17 mouse cellular contexts compared by ENCODE assay signal in genomic region chr9:9208205-9208604, GRCm38 (mm10). TPM values are rescaled to one million over a fixed set of nuclear protein-coding genes. Genes with fewer than 3 reads are reported as not detected.
"Had no signal": no experiment of that assay in that cellular context is flagged by ENCODE, and none has a peak within 500 bp of the region (broad histone marks: within the 10 kb centered on the region; RNA-seq: fewer than 3 reads in every experiment).

No protein-coding gene starts in this region.

- H3K4me1 ChIP-seq: lung, embryonic 15.5 days; megakaryocyte, embryonic 14.5 days; midbrain, embryonic 13.5 days; midbrain, embryonic 15.5 days; neural tube, embryonic 12.5 days had no signal

- H3K4me2 ChIP-seq: lung, embryonic 15.5 days; midbrain, embryonic 13.5 days; midbrain, embryonic 15.5 days; neural tube, embryonic 12.5 days had no signal

- H3K36me3 ChIP-seq: lung, embryonic 15.5 days; midbrain, embryonic 13.5 days; midbrain, embryonic 15.5 days; neural tube, embryonic 12.5 days had no signal

- DNase-seq: liver, postnatal 0 days; lung, adult 2 months; lung, postnatal 14 days; lung, postnatal 36 days; right cerebral cortex, postnatal 14 days; thymus, adult 18-20 months; thymus, postnatal 14 days; thymus, postnatal 36 days had no signal

- H3K9ac ChIP-seq: liver, postnatal 0 days; lung, embryonic 15.5 days; midbrain, embryonic 13.5 days; midbrain, embryonic 15.5 days; neural tube, embryonic 12.5 days had no signal

- H3K27me3 ChIP-seq: lung, embryonic 15.5 days; megakaryocyte, embryonic 14.5 days; midbrain, embryonic 13.5 days; midbrain, embryonic 15.5 days; neural tube, embryonic 12.5 days had no signal

- H3K27ac ChIP-seq: lung, embryonic 15.5 days; macrophage; midbrain, embryonic 13.5 days; midbrain, embryonic 15.5 days; neural tube, embryonic 12.5 days had no signal

- ATAC-seq: liver, postnatal 0 days; lung, postnatal 0 days; midbrain, embryonic 13.5 days; midbrain, embryonic 15.5 days had no signal

- H3K4me3 ChIP-seq: lung, embryonic 15.5 days; megakaryocyte, embryonic 14.5 days; midbrain, embryonic 13.5 days; midbrain, embryonic 15.5 days; neural tube, embryonic 12.5 days had no signal

- H3K9me3 ChIP-seq: lung, embryonic 15.5 days; megakaryocyte, embryonic 14.5 days; midbrain, embryonic 13.5 days; midbrain, embryonic 15.5 days; neural tube, embryonic 12.5 days had no signal

RNA-seq across cellular contexts. Expression of gene Arhgap42, which starts 30.7 kb away (rescaled TPM):
- total RNA-seq: monocyte, adult 5-6 weeks; neutrophil, adult 5-6 weeks had no signal
- polyA plus RNA-seq: macrophage had no signal
